Mouse (Mus musculus): ENCODE measurements around the gene Glud1. TPM values are rescaled to one million over a fixed set of nuclear protein-coding genes. Genes with fewer than 3 reads are reported as not detected.

Gene Glud1
- polyA plus RNA-seq, 1 experiment from 2014 or later: 263 TPM

- no peak for DNase-seq (ENCODE audit: low read depth, low spot score)
- in situ Hi-C loops (cut with MboI; ENCODE audit: low pct_unique_long_range_greater_than_20kb): no loop called here
- ChIA-PET POLR2A (no interaction called here), CTCF (no interaction called here)
- no peaks in the 10 kb centered on the region for H3K27me3 ChIP-seq
- TF ChIP-seq CTCF (IDR thresholded peaks at IDR 0.05): no peak
- no peak for ATAC-seq
These were observed 64.0 kb downstream of the Glud1 start, which contains the start of gene Sncg for GRCm38 (mm10) chr14:34374577-34374976. TSS of gene Sncg (minus strand) at chr14:34374789.

- in situ Hi-C loops (cut with MboI; ENCODE audit: low pct_unique_long_range_greater_than_20kb): no loop called here
- DNase-seq (ENCODE audit: low read depth, low spot score): no peak
- CTCF ChIA-PET: interaction anchor here (2.6 kb wide), 1 partner anchor 12 kb away, joined by 11 read pairs; no protein-coding TSS in a partner anchor
- ATAC-seq: no peak
- H3K27me3 ChIP-seq: no peaks in the 10 kb centered on the region
- TF ChIP-seq CTCF (IDR thresholded peaks at IDR 0.05): no peak
- POLR2A ChIA-PET: no interaction called here
These were observed 64.9 kb downstream of the Glud1 start, which contains the start of gene Mmrn2 for GRCm38 (mm10) chr14:34375415-34375904. TSS of gene Mmrn2 (plus strand) at chr14:34375465.

DNA sequence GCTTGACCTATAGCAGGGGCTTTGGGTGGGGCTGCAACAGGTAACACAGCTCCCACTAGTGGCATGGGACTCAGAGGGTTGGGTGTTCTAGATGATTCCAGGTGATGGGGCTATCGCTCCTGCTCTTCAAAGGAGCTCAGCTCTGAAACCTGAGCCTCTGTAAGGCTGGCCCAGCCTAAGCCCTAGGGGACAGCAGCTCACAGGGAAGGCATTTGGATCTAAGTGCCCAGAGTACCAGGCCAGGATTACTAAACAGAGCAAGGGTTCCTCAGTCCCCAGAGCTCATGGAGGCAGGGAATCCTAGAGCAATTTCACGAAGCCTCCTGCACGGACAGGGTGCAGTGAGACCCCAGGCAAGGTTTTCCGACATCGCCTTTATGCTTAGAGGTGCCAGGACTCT lies 65.4 kb downstream of the Glud1 start:
- H3K27me3 ChIP-seq: no peaks in the 10 kb centered on the region
- ATAC-seq (peak; percentile 25), DNase-seq (ENCODE audit: low read depth, low spot score) (no peak)
- in situ Hi-C loops (cut with MboI; ENCODE audit: low pct_unique_long_range_greater_than_20kb): no loop called here
- ChIA-PET POLR2A (no interaction called here), CTCF (interaction anchor here (1.0 to 2.6 kb wide), 2 partner anchors 10 to 12 kb away, joined by 3 to 11 read pairs; no protein-coding TSS in a partner anchor)
- TF ChIP-seq CTCF (IDR thresholded peaks at IDR 0.05): no peak

- ATAC-seq: no peak
- ChIA-PET CTCF (interaction anchor here (2.6 kb wide), 1 partner anchor 14 kb away, joined by 11 read pairs; no protein-coding TSS in a partner anchor), POLR2A (no interaction called here)
- DNase-seq (ENCODE audit: low read depth, low spot score): no peak
- in situ Hi-C loops (cut with MboI; ENCODE audit: low pct_unique_long_range_greater_than_20kb): no loop called here
- no peaks in the 10 kb centered on the region for H3K27me3 ChIP-seq
- TF ChIP-seq CTCF (IDR thresholded peaks at IDR 0.05): no peak
These were observed 66.6 kb downstream of the Glud1 start for GRCm38 (mm10) chr14:34377121-34377520.

- DNase-seq (ENCODE audit: low read depth, low spot score): no peak
- POLR2A ChIA-PET: interaction anchor here (0.6 to 1.0 kb wide), 2 partner anchors 25 to 189 kb away, joined by 3 to 4 read pairs; no protein-coding TSS in a partner anchor
These were observed 68.2 kb downstream of the Glud1 start for GRCm38 (mm10) chr14:34378560-34379331.

GRCm38 (mm10) chr14:34382921-34383704 lies 72.6 kb downstream of the Glud1 start:
- POLR2A ChIA-PET: interaction anchor here (0.7 kb wide), 1 partner anchor 9 kb away, joined by 3 read pairs; no protein-coding TSS in a partner anchor
- H3K27me3 ChIP-seq: no peaks in the 10 kb centered on the region
- ATAC-seq (no peak), DNase-seq (ENCODE audit: low read depth, low spot score) (no peak)
- no peak for TF ChIP-seq CTCF (IDR thresholded peaks at IDR 0.05)
- CTCF ChIA-PET: interaction anchor here (0.8 to 1.4 kb wide), 2 partner anchors 11 to 12 kb away, joined by 3 read pairs; no protein-coding TSS in a partner anchor
- in situ Hi-C loops (cut with MboI; ENCODE audit: low pct_unique_long_range_greater_than_20kb): no loop called here

More at GRCm38 (mm10) chr14:34378560-34379331, 68.2 kb downstream of the Glud1 start:
- no peak for TF ChIP-seq CTCF (IDR thresholded peaks at IDR 0.05)
- CTCF ChIA-PET: interaction anchor here (1.2 to 1.7 kb wide), 3 partner anchors 15 to 23 kb away, joined by 3 read pairs; no protein-coding TSS in a partner anchor
- ATAC-seq: peak; percentile 46
- H3K27me3 ChIP-seq: no peaks in the 10 kb centered on the region
- in situ Hi-C loops (cut with MboI; ENCODE audit: low pct_unique_long_range_greater_than_20kb): no loop called here

DNA sequence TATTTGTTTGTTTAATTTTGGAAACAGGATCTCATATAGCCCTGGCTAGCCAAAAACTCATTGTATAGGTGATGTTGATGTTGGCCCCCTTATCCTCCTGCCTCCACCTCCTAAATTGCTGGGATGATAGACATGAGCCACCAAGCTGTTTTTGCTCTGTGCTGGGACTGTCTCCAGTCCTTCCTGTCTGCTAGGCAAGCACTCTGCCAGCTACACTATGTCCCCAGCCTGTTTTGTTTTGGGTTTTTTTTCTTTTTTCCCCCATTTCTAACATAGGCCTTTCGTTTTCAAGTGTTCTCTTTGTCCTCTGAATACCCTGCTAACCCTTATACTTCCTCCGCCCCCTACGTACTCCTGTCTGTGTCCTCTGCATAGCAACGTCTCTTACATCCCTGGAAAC lies 82.8 kb downstream of the Glud1 start:
- no peak for ATAC-seq
- DNase-seq (ENCODE audit: low read depth, low spot score): no peak
- no peak for TF ChIP-seq CTCF (IDR thresholded peaks at IDR 0.05)
- POLR2A ChIA-PET: no interaction called here
- in situ Hi-C loops (cut with MboI; ENCODE audit: low pct_unique_long_range_greater_than_20kb): no loop called here
- no peaks in the 10 kb centered on the region for H3K27me3 ChIP-seq
- CTCF ChIA-PET: interaction anchor here (1.0 to 1.6 kb wide), 2 partner anchors 11 to 14 kb away, joined by 3 read pairs; no protein-coding TSS in a partner anchor

Other genes starting within 250 kb of the Glud1 start
- gene Anxa8, start 224.7 kb upstream of the Glud1 start, polyA plus RNA-seq (2021): 4.5 TPM
- gene A630023A22Rik, start 208.0 kb upstream of the Glud1 start, polyA plus RNA-seq (2021): 1.1 TPM
- gene Npy4r, start 158.2 kb upstream of the Glud1 start, polyA plus RNA-seq (2021): 0.08 TPM
- 0.33 TPM for gene Gprin2, start 109.1 kb upstream of the Glud1 start, polyA plus RNA-seq (2021)
- 0.03 TPM for gene Syt15, start 91.1 kb upstream of the Glud1 start, polyA plus RNA-seq (2021)
- 7.0 TPM for gene Shld2, start 234 bp upstream of the Glud1 start, polyA plus RNA-seq (2021)
- gene Fam25c, start 44.7 kb downstream of the Glud1 start, polyA plus RNA-seq (2021): not detected
- gene Sncg, start 64.1 kb downstream of the Glud1 start, polyA plus RNA-seq (2021): not detected
- 0.04 TPM for gene Mmrn2, start 64.7 kb downstream of the Glud1 start, polyA plus RNA-seq (2021)
- gene Bmpr1a, start 192.6 kb downstream of the Glud1 start, polyA plus RNA-seq (2021): 53.2 TPM
- gene 9230112D13Rik, start 212.1 kb downstream of the Glud1 start, polyA plus RNA-seq (2021): not detected